Mouse (Mus musculus) skeletal muscle tissue, adult 2 months (tissue): ENCODE data around the gene S100a8.

ENCODE experiments used
- DNase-seq: peaks from one replicate; pipeline ENCODE4 v3.0.0-alpha.2; 2012; ENCODE audit warnings: low read depth, low spot score

S100a8 gene

GRCm38 (mm10) chr3:90668846-90669245, at the start of gene S100a8:
TSS of gene S100a8 (plus strand) at chr3:90668978.
- peak; percentile 26 for DNase-seq

GRCm38 (mm10) chr3:90621552-90621951, 47.2 kb upstream of the S100a8 start:
- no peak for DNase-seq

- no peak for DNase-seq
These were observed 45.2 kb upstream of the S100a8 start for GRCm38 (mm10) chr3:90623435-90624071.

- no peak for DNase-seq
These were observed 43.3 kb upstream of the S100a8 start for GRCm38 (mm10) chr3:90625496-90625895.

- DNase-seq: no peak
These were observed 42.3 kb upstream of the S100a8 start for GRCm38 (mm10) chr3:90626266-90627021.

- DNase-seq: no peak
These were observed 41.4 kb upstream of the S100a8 start for GRCm38 (mm10) chr3:90627366-90627765.

GRCm38 (mm10) chr3:90627807-90628206, 41.0 kb upstream of the S100a8 start:
- DNase-seq: no peak

- DNase-seq: no peak
These were observed 39.5 kb upstream of the S100a8 start for GRCm38 (mm10) chr3:90629298-90629697.

GRCm38 (mm10) chr3:90631984-90632383, 36.8 kb upstream of the S100a8 start:
- no peak for DNase-seq

GRCm38 (mm10) chr3:90638511-90639275, 30.1 kb upstream of the S100a8 start:
- no peak for DNase-seq

GRCm38 (mm10) chr3:90639511-90640154, 29.1 kb upstream of the S100a8 start:
- no peak for DNase-seq

GRCm38 (mm10) chr3:90640981-90641380, 27.8 kb upstream of the S100a8 start:
- no peak for DNase-seq

- peak; percentile 11 for DNase-seq
These were observed 24.6 kb upstream of the S100a8 start for GRCm38 (mm10) chr3:90644220-90644619.

GRCm38 (mm10) chr3:90647291-90647690, 21.5 kb upstream of the S100a8 start:
- DNase-seq: no peak

GRCm38 (mm10) chr3:90648981-90649380, 19.8 kb upstream of the S100a8 start:
- no peak for DNase-seq

- no peak for DNase-seq
These were observed 18.9 kb upstream of the S100a8 start for GRCm38 (mm10) chr3:90649832-90650231.

GRCm38 (mm10) chr3:90652878-90653508, 15.8 kb upstream of the S100a8 start:
- peak; percentile 28 for DNase-seq

- no peak for DNase-seq
These were observed 15.1 kb upstream of the S100a8 start, which contains the start of gene S100a7a for GRCm38 (mm10) chr3:90653717-90654116. TSS of gene S100a7a (plus strand) at chr3:90654017.

GRCm38 (mm10) chr3:90657405-90657804, 11.4 kb upstream of the S100a8 start:
- DNase-seq: no peak

- no peak for DNase-seq
These were observed 9.3 kb upstream of the S100a8 start for GRCm38 (mm10) chr3:90659364-90660044.

- DNase-seq: peak; percentile 9
These were observed 4.6 kb upstream of the S100a8 start for GRCm38 (mm10) chr3:90664219-90664618.
